Mouse (Mus musculus) midbrain, embryonic 12.5 days (tissue): ENCODE measurements around the gene Aoc3. TPM values are rescaled to one million over a fixed set of nuclear protein-coding genes. Genes with fewer than 3 reads are reported as not detected.
"Not testable (repeated sequence)": the region's sequence is repeated elsewhere in the genome, so short reads cannot be mapped to it uniquely, and the experiment has no call there.

ENCODE experiments used
- ATAC-seq: fragments of 200-750 bp; cut with Nextera tagmentation; 2 replicates; pipeline ENCODE4 v1.8.0; 2017; ENCODE audit warnings: low read depth, moderate TSS enrichment, moderate library complexity; ENCODE audit not compliant: low FRiP score
- H3K27ac ChIP-seq: fragments of 300-500 bp; sonication (generic); replicated peaks from 2 replicates; pipeline ENCODE4 v1.5.1; 2016; ENCODE audit warnings: mild to moderate bottlenecking
- H3K27me3 ChIP-seq: fragments of 300-500 bp; sonication (generic); 2 replicates; pipeline ENCODE4 v1.6.1; 2016; ENCODE audit warnings: mild to moderate bottlenecking
- H3K36me3 ChIP-seq: fragments of 300-500 bp; sonication (generic); 2 replicates; pipeline ENCODE4 v1.6.1; 2016
- H3K4me1 ChIP-seq: fragments of 300-500 bp; sonication (generic); 2 replicates; pipeline ENCODE4 v1.6.1; 2016
- H3K4me2 ChIP-seq: fragments of 300-500 bp; sonication (generic); replicated peaks from 2 replicates; pipeline ENCODE4 v1.6.1; 2016; ENCODE audit warnings: mild to moderate bottlenecking, moderate library complexity
- H3K4me3 ChIP-seq: fragments of 300-500 bp; sonication (generic); 2 replicates; pipeline ENCODE4 v1.5.1; 2016; ENCODE audit warnings: mild to moderate bottlenecking
- H3K9ac ChIP-seq: fragments of 300-500 bp; sonication (generic); replicated peaks from 2 replicates; pipeline ENCODE4 v1.6.1; 2016; ENCODE audit warnings: mild to moderate bottlenecking, moderate library complexity
- H3K9me3 ChIP-seq: fragments of 300-500 bp; sonication (generic); 2 replicates; pipeline ENCODE4 v1.6.1; 2016; ENCODE audit warnings: mild to moderate bottlenecking
- WGBS: fragments of 180-500 bp; shearing (Covaris S2); methylation state at CpG from one replicate; pipeline ENCODE4 v1.1.7; 2016; 5-methylcytosine and 5-hydroxymethylcytosine counted together
- polyA plus RNA-seq: library from polyadenylated mRNA; unstranded; fragments of >200 nt; fragmentation: Nextera tagmentation; extraction: Ambion mirVana; gene quantifications from 2 replicates; pipeline ENCODE4 v1.2.1, GENCODE M21; 2016

The Aoc3 gene
- polyA plus RNA-seq, 1 experiment from 2014 or later: not detected

DNA sequence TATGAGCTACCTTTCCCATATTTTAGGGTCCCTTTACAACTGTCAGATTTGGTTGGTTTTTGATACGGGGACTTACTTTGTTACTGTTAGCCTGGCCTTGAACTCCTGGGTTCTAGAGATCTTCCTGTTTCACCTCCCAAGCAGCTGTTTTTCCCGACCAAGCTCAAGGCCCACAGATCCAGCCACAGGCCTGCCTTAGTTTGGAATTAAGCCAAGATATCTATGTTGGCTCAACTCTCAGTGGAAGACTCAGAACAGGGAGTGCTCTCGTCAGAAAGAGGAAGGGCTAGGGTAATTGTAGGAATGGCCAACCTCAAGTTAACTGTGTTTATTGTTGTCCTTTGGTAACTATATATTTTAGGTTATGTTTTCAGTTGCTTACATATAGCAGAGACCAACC is 18.3 kb upstream of the Aoc3 start:
- no peak overlapping the region for H3K9ac ChIP-seq
- H3K4me1 ChIP-seq: peaks cover 8% of the 10 kb centered on the region
- H3K27ac ChIP-seq: no peak overlapping the region
- H3K36me3 ChIP-seq: no peaks in the 10 kb centered on the region
- no peaks in the 10 kb centered on the region for H3K9me3 ChIP-seq
- no peaks in the 10 kb centered on the region for H3K27me3 ChIP-seq
- WGBS: 78% methylated on average over 3 of the region's 3 CpGs
- no peak overlapping the region for H3K4me2 ChIP-seq
- ATAC-seq: no peak
- H3K4me3 ChIP-seq: no peak overlapping the region

GRCm38 (mm10) chr11:101314567-101314966 is 15.8 kb upstream of the Aoc3 start:
- Histone ChIP-seq H3K9me3 (no peaks in the 10 kb centered on the region), H3K27ac (no peak overlapping the region), H3K4me3 (no peak overlapping the region), H3K4me1 (peaks cover 18% of the 10 kb centered on the region), H3K9ac (no peak overlapping the region), H3K27me3 (no peaks in the 10 kb centered on the region), H3K4me2 (no peak overlapping the region), H3K36me3 (peaks cover 17% of the 10 kb centered on the region)
- WGBS: 93% methylated on average over 1 of the region's 1 CpGs
- ATAC-seq: no peak

- no peaks in the 10 kb centered on the region for H3K9me3 ChIP-seq
- 83% methylated on average over 8 of the region's 8 CpGs for WGBS
- no peak for ATAC-seq
- H3K4me3 ChIP-seq: peak overlapping the region; percentile 98
- H3K4me2 ChIP-seq: peak overlapping the region; percentile 99
- H3K9ac ChIP-seq: peak overlapping the region; percentile 92
- H3K4me1 ChIP-seq: peaks cover 18% of the 10 kb centered on the region
- H3K36me3 ChIP-seq: peaks cover 23% of the 10 kb centered on the region
- peak overlapping the region; percentile 49 for H3K27ac ChIP-seq
- H3K27me3 ChIP-seq: no peaks in the 10 kb centered on the region
Observed at GRCm38 (mm10) chr11:101315082-101315650, 15.2 kb upstream of the Aoc3 start.

DNA sequence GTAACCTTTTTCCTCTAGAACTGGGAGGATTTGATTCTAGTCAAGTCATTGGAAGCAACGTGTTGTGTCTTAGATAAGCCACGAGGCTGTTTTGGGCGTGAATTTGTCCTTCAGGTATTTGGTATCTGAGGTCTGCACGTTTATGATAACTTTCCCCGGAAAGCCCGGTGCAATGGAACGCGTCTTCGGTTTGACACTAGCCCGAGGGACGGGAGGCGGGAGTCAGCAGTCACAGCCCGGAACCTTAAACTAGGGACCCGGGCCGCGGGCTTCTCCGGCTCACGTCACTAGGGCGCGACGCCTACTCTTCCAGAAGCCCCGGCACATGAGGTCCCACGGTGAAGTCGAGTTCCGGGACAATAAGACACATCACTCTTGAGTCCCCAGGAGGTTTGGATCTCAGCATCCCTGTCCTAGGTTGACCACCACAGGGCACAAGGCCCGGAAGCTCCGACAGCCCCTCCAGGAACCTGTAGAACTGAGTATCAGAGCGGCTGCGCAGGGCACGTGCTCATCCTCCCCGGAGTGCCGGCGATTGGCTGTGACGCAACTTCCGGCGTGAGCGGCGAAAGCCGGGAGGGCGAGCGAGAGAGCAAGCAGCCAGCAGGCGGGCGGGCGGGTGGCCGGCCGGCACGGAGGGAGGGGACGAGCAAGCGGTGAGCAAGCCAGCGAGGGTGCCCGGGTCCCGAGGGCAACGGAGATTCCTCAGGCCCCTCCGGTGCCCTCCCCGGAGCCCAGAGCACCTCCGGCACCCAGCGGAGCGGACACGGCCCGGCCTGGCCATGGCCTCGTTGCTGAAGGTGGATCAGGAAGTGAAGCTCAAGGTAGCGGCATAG is 14.5 kb upstream of the Aoc3 start, which contains the start of gene Psme3:
Gene Psme3 (plus strand): TSS at position 549 of the 836 bp plus-strand sequence.
- Histone ChIP-seq H3K4me3 (peak within 1 kb of the TSS; percentile 98), H3K9ac (peak within 1 kb of the TSS; percentile 92), H3K36me3 (peaks cover 30% of the 10 kb centered on the region), H3K27ac (peak within 1 kb of the TSS; percentile 49), H3K4me1 (peaks cover 18% of the 10 kb centered on the region), H3K4me2 (peak within 1 kb of the TSS; percentile 99), H3K27me3 (no peaks in the 10 kb centered on the region), H3K9me3 (no peaks in the 10 kb centered on the region)
- under 1% methylated on average over 62 of the region's 62 CpGs for WGBS
- peak; percentile 93 for ATAC-seq

GRCm38 (mm10) chr11:101316501-101316917 is 13.9 kb upstream of the Aoc3 start:
- peak overlapping the region; percentile 99 for H3K4me2 ChIP-seq
- WGBS: under 1% methylated on average over 17 of the region's 17 CpGs
- H3K27me3 ChIP-seq: no peaks in the 10 kb centered on the region
- H3K4me1 ChIP-seq: peaks cover 18% of the 10 kb centered on the region
- H3K36me3 ChIP-seq: peaks cover 36% of the 10 kb centered on the region
- H3K9me3 ChIP-seq: no peaks in the 10 kb centered on the region
- peak overlapping the region; percentile 49; the same call in 1 of the 2 replicates for H3K27ac ChIP-seq
- ATAC-seq: no peak; the same call in 1 of the 2 replicates
- H3K4me3 ChIP-seq: peak overlapping the region; percentile 98
- peak overlapping the region; percentile 92 for H3K9ac ChIP-seq

- H3K27me3 ChIP-seq: no peaks in the 10 kb centered on the region
- H3K9ac ChIP-seq: no peak overlapping the region
- WGBS: 10% methylated on average over 4 of the region's 4 CpGs
- no peak overlapping the region for H3K4me2 ChIP-seq
- H3K36me3 ChIP-seq: peaks cover 71% of the 10 kb centered on the region
- no peak overlapping the region for H3K27ac ChIP-seq
- H3K4me3 ChIP-seq: no peak overlapping the region
- 0 out of 2 replicates have a peak, but pooled peaks have one; percentile 27 for ATAC-seq
- no peaks in the 10 kb centered on the region for H3K4me1 ChIP-seq
- no peaks in the 10 kb centered on the region for H3K9me3 ChIP-seq
Observed at GRCm38 (mm10) chr11:101323609-101324008, 6.8 kb upstream of the Aoc3 start.

DNA sequence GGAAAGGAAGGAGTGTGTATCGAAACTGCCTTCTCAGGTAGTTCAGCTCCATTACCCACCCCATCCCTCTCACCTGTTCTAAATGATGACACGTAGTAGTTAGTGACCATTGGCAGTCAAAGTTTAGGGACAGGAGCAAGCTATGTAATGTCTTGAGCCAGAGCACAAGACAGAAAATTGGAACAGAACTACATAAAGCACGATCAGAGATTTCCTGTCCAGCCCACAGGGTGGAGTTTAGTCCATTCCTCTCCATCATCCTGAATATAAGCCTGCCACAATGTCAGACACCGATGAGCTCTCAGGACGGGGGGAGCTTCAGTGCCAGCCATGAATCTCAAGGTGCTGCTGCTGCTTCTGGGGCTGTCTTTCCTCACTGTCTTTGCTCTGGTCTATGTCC is 5.6 kb upstream of the Aoc3 start, which contains the start of gene Aoc2:
Gene Aoc2 (plus strand): TSS at position 301 of the 400 bp plus-strand sequence.
- no peak for ATAC-seq
- Histone ChIP-seq H3K36me3 (peaks cover 59% of the 10 kb centered on the region), H3K4me3 (no peak within 1 kb of the TSS), H3K9ac (no peak within 1 kb of the TSS), H3K27ac (no peak within 1 kb of the TSS), H3K27me3 (no peaks in the 10 kb centered on the region), H3K9me3 (no peaks in the 10 kb centered on the region), H3K4me2 (no peak within 1 kb of the TSS), H3K4me1 (no peaks in the 10 kb centered on the region)
- WGBS: 95% methylated on average over 5 of the region's 5 CpGs

- peaks cover 55% of the 10 kb centered on the region for H3K36me3 ChIP-seq
Observed at GRCm38 (mm10) chr11:101325201-101325600, 5.2 kb upstream of the Aoc3 start.

GRCm38 (mm10) chr11:101326147-101326546 is 4.3 kb upstream of the Aoc3 start:
- Histone ChIP-seq H3K9me3 (no peaks in the 10 kb centered on the region), H3K27ac (no peak overlapping the region), H3K4me1 (no peaks in the 10 kb centered on the region), H3K4me3 (no peak overlapping the region), H3K27me3 (no peaks in the 10 kb centered on the region), H3K36me3 (peaks cover 46% of the 10 kb centered on the region), H3K9ac (no peak overlapping the region), H3K4me2 (no peak overlapping the region)
- 90% methylated on average over 11 of the region's 11 CpGs for WGBS
- ATAC-seq: no peak

More at GRCm38 (mm10) chr11:101325201-101325600, 5.2 kb upstream of the Aoc3 start:
- 94% methylated on average over 11 of the region's 11 CpGs for WGBS
- not testable (repeated sequence) for H3K9ac ChIP-seq, H3K4me3 ChIP-seq, H3K4me2 ChIP-seq, H3K27me3 ChIP-seq, H3K4me1 ChIP-seq, H3K9me3 ChIP-seq, H3K27ac ChIP-seq, ATAC-seq

GRCm38 (mm10) chr11:101327311-101327710 is 3.1 kb upstream of the Aoc3 start:
- ATAC-seq: no peak
- Histone ChIP-seq H3K27ac (no peak overlapping the region), H3K4me2 (no peak overlapping the region), H3K9me3 (no peaks in the 10 kb centered on the region), H3K9ac (no peak overlapping the region), H3K36me3 (peaks cover 34% of the 10 kb centered on the region), H3K4me1 (no peaks in the 10 kb centered on the region), H3K27me3 (no peaks in the 10 kb centered on the region), H3K4me3 (no peak overlapping the region)
- WGBS: 54% methylated on average over 3 of the region's 3 CpGs

DNA sequence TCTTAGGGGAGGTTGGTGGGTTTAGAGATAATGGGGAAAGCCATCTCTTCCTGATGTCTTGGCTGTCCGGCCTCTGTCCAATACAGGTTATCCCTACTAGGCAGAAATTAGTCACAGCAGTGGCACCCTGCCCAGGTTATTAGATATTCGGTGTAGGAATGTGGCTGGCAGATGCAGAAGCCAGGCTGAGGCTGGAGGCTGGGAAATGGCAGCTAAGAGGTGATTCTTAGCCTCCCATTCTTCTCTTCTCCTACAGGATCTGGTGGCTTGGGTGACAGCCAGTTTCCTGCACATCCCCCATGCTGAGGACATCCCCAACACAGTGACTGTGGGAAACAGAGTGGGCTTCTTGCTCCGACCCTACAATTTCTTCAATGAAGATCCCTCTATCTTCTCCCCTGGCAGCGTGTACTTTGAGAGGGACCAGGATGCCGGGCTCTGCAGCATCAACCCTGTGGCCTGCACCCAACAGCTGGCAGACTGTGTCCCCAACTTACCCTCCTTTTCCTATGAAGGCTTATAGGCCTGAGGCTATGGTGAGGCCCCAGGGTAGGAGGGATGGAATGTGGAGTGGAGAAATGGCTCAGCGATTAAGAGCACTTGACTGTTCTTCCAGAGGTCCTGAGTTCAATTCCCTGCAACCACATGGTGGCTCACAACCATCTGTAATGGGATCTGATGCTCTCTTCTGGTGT is 1.3 kb upstream of the Aoc3 start:
- 87% methylated on average over 6 of the region's 6 CpGs for WGBS

DNA sequence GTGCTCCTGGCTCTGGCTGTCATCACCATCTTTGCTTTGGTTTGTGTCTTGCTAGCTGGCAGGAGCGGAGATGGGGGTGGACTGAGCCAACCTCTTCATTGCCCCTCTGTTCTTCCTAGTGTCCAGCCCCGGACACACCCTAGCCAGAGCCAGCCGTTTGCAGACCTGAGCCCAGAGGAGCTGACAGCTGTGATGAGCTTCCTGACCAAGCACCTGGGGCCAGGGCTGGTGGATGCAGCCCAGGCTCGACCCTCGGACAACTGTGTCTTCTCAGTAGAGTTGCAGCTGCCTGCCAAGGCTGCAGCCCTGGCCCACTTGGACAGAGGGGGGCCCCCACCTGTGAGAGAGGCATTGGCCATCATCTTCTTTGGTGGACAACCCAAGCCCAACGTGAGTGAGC is 556 bp downstream of the Aoc3 start:
- H3K4me1 ChIP-seq, H3K27me3 ChIP-seq, H3K9ac ChIP-seq, H3K36me3 ChIP-seq, H3K4me2 ChIP-seq, H3K27ac ChIP-seq, H3K4me3 ChIP-seq, ATAC-seq, H3K9me3 ChIP-seq: not testable (repeated sequence)
- WGBS: 85% methylated on average over 6 of the region's 6 CpGs

More for the DNA sequence above, 1.3 kb upstream of the Aoc3 start:
- no peak for ATAC-seq
- peaks cover 19% of the 10 kb centered on the region for H3K36me3 ChIP-seq
- H3K4me2 ChIP-seq: no peak overlapping the region
- no peak overlapping the region for H3K4me3 ChIP-seq
- no peak overlapping the region for H3K27ac ChIP-seq
- H3K4me1 ChIP-seq: peaks cover 2% of the 10 kb centered on the region
- no peak overlapping the region for H3K9ac ChIP-seq
- H3K9me3 ChIP-seq: no peaks in the 10 kb centered on the region
- no peaks in the 10 kb centered on the region for H3K27me3 ChIP-seq
